Mouse (Mus musculus) C2C12 (cell line): ENCODE measurements around the gene Elovl6. TPM values are rescaled to one million over a fixed set of nuclear protein-coding genes. Genes with fewer than 3 reads are reported as not detected.

ENCODE experiments used
- H3K27me3 ChIP-seq: one replicate; pipeline ENCODE4 v1.6.1; 2011; ENCODE audit not compliant: control insufficient read depth, insufficient read depth, insufficient read length
- H3K36me3 ChIP-seq: one replicate; pipeline ENCODE4 v1.6.1; 2011; ENCODE audit not compliant: control insufficient read depth, insufficient read depth
- H3K4me3 ChIP-seq: one replicate; pipeline ENCODE4 v1.5.1; 2011; ENCODE audit warnings: mild to moderate bottlenecking, control low read depth; ENCODE audit not compliant: poor library complexity, insufficient read depth, severe bottlenecking
- H3K79me2 ChIP-seq: one replicate; pipeline ENCODE4 v1.6.1; 2011; ENCODE audit not compliant: control insufficient read depth, insufficient read depth
- H3K79me3 ChIP-seq: one replicate; pipeline ENCODE4 v1.6.1; 2011; ENCODE audit warnings: low read depth, control low read depth
- H3ac ChIP-seq: one replicate; pipeline ENCODE3; 2011; ENCODE audit warnings: low read depth; ENCODE audit not compliant: control insufficient read depth, insufficient read length
- CEBPB ChIP-seq: IDR thresholded peaks from one replicate; pipeline ENCODE4 v1.6.1; 2011; ENCODE audit warnings: low read depth, mild to moderate bottlenecking, control low read depth, moderate library complexity
- CTCF ChIP-seq: IDR thresholded peaks from one replicate; pipeline ENCODE4 v1.5.1; 2011; ENCODE audit not compliant: control insufficient read depth, insufficient read depth, insufficient read length
- FOSL1 ChIP-seq: IDR thresholded peaks from one replicate; pipeline ENCODE4 v1.8.0; 2011; ENCODE audit warnings: mild to moderate bottlenecking, low read length; ENCODE audit not compliant: poor library complexity, insufficient read depth, severe bottlenecking
- MAX ChIP-seq: IDR thresholded peaks from one replicate; pipeline ENCODE4 v1.6.1; 2011; ENCODE audit warnings: mild to moderate bottlenecking, control low read depth
- MYOD1 ChIP-seq: IDR thresholded peaks from one replicate; pipeline ENCODE4 v1.6.1; 2011; ENCODE audit warnings: low read depth; ENCODE audit not compliant: control insufficient read depth, insufficient read length
- MYOG ChIP-seq: IDR thresholded peaks from one replicate; pipeline ENCODE4 v1.6.1; 2011; ENCODE audit not compliant: control insufficient read depth, insufficient read length; ENCODE audit errors: extremely low read depth
- USF1 ChIP-seq: IDR thresholded peaks from one replicate; pipeline ENCODE4 v1.6.1; 2011; ENCODE audit warnings: low read depth, mild to moderate bottlenecking, control low read depth, moderate library complexity
- polyA plus RNA-seq: library from polyadenylated mRNA; unstranded; fragments of >200 nt; fragmentation: generic; extraction: Trizol; gene quantifications from one replicate; pipeline ENCODE4 v1.2.1, GENCODE M21; 2012; ENCODE audit warnings: missing spikeins

Elovl6 gene
- polyA plus RNA-seq, 1 experiment = 8.0 TPM

GRCm38 (mm10) chr3:129536109-129536508, 4.0 kb downstream of the Elovl6 start:
- TF ChIP-seq MAX = no peak
- TF ChIP-seq USF1 = peak; percentile 55
- H3K79me2 ChIP-seq = peaks cover 81% of the 10 kb centered on the region
- peaks cover 43% of the 10 kb centered on the region for H3K79me3 ChIP-seq
- H3K36me3 ChIP-seq = peaks cover 22% of the 10 kb centered on the region
- H3K4me3 ChIP-seq = no peak overlapping the region
- peak overlapping the region; percentile 67 for H3ac ChIP-seq
- H3K27me3 ChIP-seq = no peaks in the 10 kb centered on the region

GRCm38 (mm10) chr3:129537954-129538353, 5.8 kb downstream of the Elovl6 start:
- Histone ChIP-seq H3K79me2 (peaks cover 94% of the 10 kb centered on the region), H3K4me3 (no peak overlapping the region), H3K27me3 (no peaks in the 10 kb centered on the region), H3ac (no peak overlapping the region), H3K36me3 (peaks cover 32% of the 10 kb centered on the region), H3K79me3 (peaks cover 45% of the 10 kb centered on the region)
- TF ChIP-seq MYOD1 (no peak), CEBPB (no peak)

- peaks cover 84% of the 10 kb centered on the region for H3K79me2 ChIP-seq
- peaks cover 35% of the 10 kb centered on the region for H3K79me3 ChIP-seq
- no peak overlapping the region for H3ac ChIP-seq
- H3K36me3 ChIP-seq = peaks cover 49% of the 10 kb centered on the region
- TF ChIP-seq FOSL1 = no peak
- TF ChIP-seq MAX = no peak
- TF ChIP-seq MYOD1 = no peak
- TF ChIP-seq MYOG = no peak
- no peak for TF ChIP-seq CTCF
- TF ChIP-seq CEBPB = no peak
- no peak for TF ChIP-seq USF1
- no peak overlapping the region for H3K4me3 ChIP-seq
- no peaks in the 10 kb centered on the region for H3K27me3 ChIP-seq
These were observed 8.7 kb downstream of the Elovl6 start for GRCm38 (mm10) chr3:129540882-129541281.

GRCm38 (mm10) chr3:129541456-129541855, 9.3 kb downstream of the Elovl6 start:
- Histone ChIP-seq H3K36me3 (peaks cover 49% of the 10 kb centered on the region), H3K79me3 (peaks cover 39% of the 10 kb centered on the region), H3K79me2 (peaks cover 89% of the 10 kb centered on the region), H3K27me3 (no peaks in the 10 kb centered on the region), H3K4me3 (no peak overlapping the region), H3ac (no peak overlapping the region)
- TF ChIP-seq FOSL1 (no peak), MYOD1 (no peak)

- Histone ChIP-seq H3K27me3 (no peaks in the 10 kb centered on the region), H3K79me3 (peaks cover 32% of the 10 kb centered on the region), H3K79me2 (peaks cover 75% of the 10 kb centered on the region), H3K36me3 (peaks cover 50% of the 10 kb centered on the region), H3K4me3 (no peak overlapping the region), H3ac (no peak overlapping the region)
- TF ChIP-seq MAX (no peak), USF1 (no peak), MYOD1 (no peak), CEBPB (no peak)
These were observed 11.2 kb downstream of the Elovl6 start for GRCm38 (mm10) chr3:129543376-129543775.

GRCm38 (mm10) chr3:129544217-129544616, 12.1 kb downstream of the Elovl6 start:
- Histone ChIP-seq H3K79me2 (peaks cover 68% of the 10 kb centered on the region), H3K36me3 (peaks cover 51% of the 10 kb centered on the region), H3ac (no peak overlapping the region), H3K27me3 (no peaks in the 10 kb centered on the region), H3K4me3 (no peak overlapping the region), H3K79me3 (peaks cover 28% of the 10 kb centered on the region)
- TF ChIP-seq MYOG = no peak
- TF ChIP-seq USF1 = no peak
- no peak for TF ChIP-seq CEBPB
- TF ChIP-seq MAX = no peak
- TF ChIP-seq FOSL1 = no peak
- no peak for TF ChIP-seq MYOD1
- TF ChIP-seq CTCF = no peak

GRCm38 (mm10) chr3:129545228-129545627, 13.1 kb downstream of the Elovl6 start:
- TF ChIP-seq MAX (no peak), MYOD1 (no peak), CEBPB (no peak), USF1 (no peak), CTCF (no peak), MYOG (no peak), FOSL1 (no peak)
- Histone ChIP-seq H3K27me3 (no peaks in the 10 kb centered on the region), H3K79me2 (peaks cover 65% of the 10 kb centered on the region), H3K4me3 (no peak overlapping the region), H3ac (no peak overlapping the region), H3K79me3 (peaks cover 22% of the 10 kb centered on the region), H3K36me3 (peaks cover 47% of the 10 kb centered on the region)
